Mouse (Mus musculus) midbrain, postnatal 0 days (tissue): Measurements from ENCODE around the gene Cxcl15. TPM values are rescaled to one million over a fixed set of nuclear protein-coding genes. Genes with fewer than 3 reads are reported as not detected.

Source experiments
- ATAC-seq: fragments of 200-750 bp; cut with Nextera tagmentation; 2 replicates; pipeline ENCODE4 v1.8.0; 2017; ENCODE audit warnings: moderate number of reproducible peaks, mild to moderate bottlenecking, moderate TSS enrichment, moderate library complexity; ENCODE audit not compliant: low FRiP score
- DNase-seq: peaks from one replicate; pipeline ENCODE4 v3.0.0-alpha.2; 2015; ENCODE audit warnings: low spot score
- H3K27ac ChIP-seq: fragments of 300-500 bp; sonication (generic); 2 replicates; pipeline ENCODE4 v1.5.1; 2014; ENCODE audit warnings: low read depth, mild to moderate bottlenecking, low read length, mixed read lengths
- H3K27me3 ChIP-seq: fragments of 300-500 bp; sonication (generic); 2 replicates; pipeline ENCODE4 v1.6.1; 2014; ENCODE audit warnings: low read length, control low read depth, mixed read lengths; ENCODE audit not compliant: insufficient read depth
- H3K36me3 ChIP-seq: fragments of 300-500 bp; sonication (generic); 2 replicates; pipeline ENCODE4 v1.6.1; 2014; ENCODE audit warnings: low read length, control low read depth, mixed read lengths; ENCODE audit not compliant: insufficient read depth
- H3K4me1 ChIP-seq: fragments of 300-500 bp; sonication (generic); 2 replicates; pipeline ENCODE4 v1.6.1; 2014; ENCODE audit warnings: mild to moderate bottlenecking, control low read depth, antibody characterized with exemption, low read length, mixed read lengths; ENCODE audit not compliant: insufficient read depth
- H3K4me2 ChIP-seq: fragments of 300-500 bp; sonication (generic); 2 replicates; pipeline ENCODE4 v1.6.1; 2014; ENCODE audit warnings: low read depth, mild to moderate bottlenecking, low read length, mixed read lengths; ENCODE audit not compliant: poor library complexity, severe bottlenecking
- H3K4me3 ChIP-seq: fragments of 300-500 bp; sonication (generic); 2 replicates; pipeline ENCODE4 v1.5.1; 2014; ENCODE audit warnings: low read depth, mild to moderate bottlenecking, low read length, moderate library complexity
- H3K9ac ChIP-seq: fragments of 300-500 bp; sonication (generic); replicated peaks from 2 replicates; pipeline ENCODE4 v1.6.1; 2014; ENCODE audit warnings: mild to moderate bottlenecking, low read length, moderate library complexity, mixed read lengths; ENCODE audit not compliant: poor library complexity, severe bottlenecking
- H3K9me3 ChIP-seq: fragments of 300-500 bp; sonication (generic); 2 replicates; pipeline ENCODE4 v1.6.1; 2016; ENCODE audit warnings: low read length, control low read depth
- CTCF ChIP-seq: IDR thresholded peaks from 2 replicates; pipeline ENCODE4 v1.5.1; 2016; ENCODE audit warnings: antibody characterized with exemption, mild to moderate bottlenecking
- WGBS: fragments of 180-500 bp; shearing (Covaris S2); extraction: QIAGEN DNeasy Blood & Tissue Kit; methylation state at CpG from one replicate; pipeline ENCODE4 v1.1.7; 2014; 5-methylcytosine and 5-hydroxymethylcytosine counted together
- polyA plus RNA-seq: library from polyadenylated mRNA; unstranded; fragments of >200 nt; fragmentation: Nextera tagmentation; extraction: Ambion mirVana; gene quantifications from 2 replicates; pipeline ENCODE4 v1.2.1, GENCODE M21; 2015
- total RNA-seq: library from RNA; depleted of rRNA; stranded (reverse); fragments of >200 nt; gene quantifications from 2 replicates; pipeline ENCODE4 v1.2.3, GENCODE M21; 2014

Gene Cxcl15
- total and polyA plus RNA-seq, 2 experiments from 2014 or later, result not detected

- Histone ChIP-seq H3K27ac (no peak overlapping the region), H3K4me1 (no peaks in the 10 kb centered on the region), H3K27me3 (no peaks in the 10 kb centered on the region), H3K4me3 (no peak overlapping the region), H3K4me2 (no peak overlapping the region), H3K9me3 (no peaks in the 10 kb centered on the region), H3K36me3 (no peaks in the 10 kb centered on the region), H3K9ac (no peak overlapping the region)
- DNase-seq (no peak), ATAC-seq (no peak)
- whole genome bisulfite sequencing, result 89% methylated on average over 3 of the region's 3 CpGs
- no peak for TF ChIP-seq CTCF
Observed at GRCm38 (mm10) chr5:90807176-90807950, 13.0 kb downstream of the Cxcl15 start.

GRCm38 (mm10) chr5:90819756-90820155 lies 25.4 kb downstream of the Cxcl15 start:
- TF ChIP-seq CTCF, result no peak
- ATAC-seq (no peak), DNase-seq (no peak)
- H3K4me2 ChIP-seq, result no peak overlapping the region
- H3K4me3 ChIP-seq, result no peak overlapping the region
- H3K36me3 ChIP-seq, result no peaks in the 10 kb centered on the region
- no peaks in the 10 kb centered on the region for H3K4me1 ChIP-seq
- H3K9me3 ChIP-seq, result no peaks in the 10 kb centered on the region
- no peak overlapping the region for H3K27ac ChIP-seq
- no peaks in the 10 kb centered on the region for H3K27me3 ChIP-seq
- no peak overlapping the region for H3K9ac ChIP-seq

GRCm38 (mm10) chr5:90832145-90832767 lies 37.9 kb downstream of the Cxcl15 start:
- Histone ChIP-seq H3K4me2 (no peak overlapping the region), H3K27ac (no peak overlapping the region), H3K27me3 (no peaks in the 10 kb centered on the region), H3K4me1 (no peaks in the 10 kb centered on the region), H3K9ac (no peak overlapping the region), H3K4me3 (no peak overlapping the region), H3K9me3 (no peaks in the 10 kb centered on the region), H3K36me3 (no peaks in the 10 kb centered on the region)
- TF ChIP-seq CTCF, result no peak
- ATAC-seq, result no peak
- WGBS, result 84% methylated on average over 11 of the region's 11 CpGs
- DNase-seq, result no peak

GRCm38 (mm10) chr5:90832768-90833388 lies 38.5 kb downstream of the Cxcl15 start:
- H3K27me3 ChIP-seq, result no peaks in the 10 kb centered on the region
- H3K36me3 ChIP-seq, result no peaks in the 10 kb centered on the region
- DNase-seq, result no peak
- ATAC-seq, result no peak
- H3K4me1 ChIP-seq, result no peaks in the 10 kb centered on the region
- H3K9me3 ChIP-seq, result no peaks in the 10 kb centered on the region
- no peak overlapping the region for H3K4me3 ChIP-seq
- no peak overlapping the region for H3K27ac ChIP-seq
- no peak overlapping the region for H3K4me2 ChIP-seq
- WGBS, result 90% methylated on average over 8 of the region's 8 CpGs
- H3K9ac ChIP-seq, result no peak overlapping the region
- TF ChIP-seq CTCF, result no peak

GRCm38 (mm10) chr5:90834436-90834835 lies 40.1 kb downstream of the Cxcl15 start:
- H3K9me3 ChIP-seq, result no peaks in the 10 kb centered on the region
- DNase-seq, result no peak
- no peak for ATAC-seq
- 93% methylated on average over 4 of the region's 4 CpGs for WGBS
- no peaks in the 10 kb centered on the region for H3K27me3 ChIP-seq
- H3K27ac ChIP-seq, result no peak overlapping the region
- no peaks in the 10 kb centered on the region for H3K36me3 ChIP-seq
- no peaks in the 10 kb centered on the region for H3K4me1 ChIP-seq
- no peak overlapping the region for H3K9ac ChIP-seq
- no peak overlapping the region for H3K4me2 ChIP-seq
- no peak overlapping the region for H3K4me3 ChIP-seq
- TF ChIP-seq CTCF, result no peak

GRCm38 (mm10) chr5:90838582-90838981 lies 44.2 kb downstream of the Cxcl15 start:
- ATAC-seq, result no peak
- Histone ChIP-seq H3K4me1 (no peaks in the 10 kb centered on the region), H3K4me2 (no peak overlapping the region), H3K9me3 (no peaks in the 10 kb centered on the region), H3K4me3 (no peak overlapping the region), H3K9ac (no peak overlapping the region), H3K36me3 (no peaks in the 10 kb centered on the region), H3K27me3 (no peaks in the 10 kb centered on the region), H3K27ac (no peak overlapping the region)
- no peak for TF ChIP-seq CTCF
- no peak for DNase-seq
- WGBS, result 84% methylated on average over 5 of the region's 5 CpGs
